Mouse (Mus musculus): ENCODE results near the gene Pygm. TPM values are rescaled to one million over a fixed set of nuclear protein-coding genes. Genes with fewer than 3 reads are reported as not detected.

The Pygm gene
- polyA plus RNA-seq, 1 experiment from 2014 or later, result 7.3 TPM

Small RNAs within 50 kb of the gene (microRNA-seq; reads per million reads assigned to microRNA genes)
- gene Mir6989, result 1.0 reads per million

Other genes starting within 250 kb of the Pygm start
- gene Batf2, start 243.4 kb upstream of the Pygm start, polyA plus RNA-seq (2015; fragmentation: Nextera tagmentation; extraction: Ambion mirVana), result 0.15 TPM in 1 of 2 replicates, not detected in the other
- 133 and 151 TPM in 2 replicates for gene Arl2, start 242.9 kb upstream of the Pygm start, polyA plus RNA-seq (2015; fragmentation: Nextera tagmentation; extraction: Ambion mirVana)
- gene Majin, start 200.0 kb upstream of the Pygm start, polyA plus RNA-seq (2015; fragmentation: Nextera tagmentation; extraction: Ambion mirVana), result not detected in 2 replicates
- not detected in 2 replicates for gene Gpha2, start 158.0 kb upstream of the Pygm start, polyA plus RNA-seq (2015; fragmentation: Nextera tagmentation; extraction: Ambion mirVana)
- 149 and 165 TPM in 2 replicates for gene Ppp2r5b, start 148.5 kb upstream of the Pygm start, polyA plus RNA-seq (2015; fragmentation: Nextera tagmentation; extraction: Ambion mirVana)
- 12.9 and 15.5 TPM in 2 replicates for gene Atg2a, start 142.7 kb upstream of the Pygm start, polyA plus RNA-seq (2015; fragmentation: Nextera tagmentation; extraction: Ambion mirVana)
- 99.6 and 103 TPM in 2 replicates for gene Ehd1, start 107.7 kb upstream of the Pygm start, polyA plus RNA-seq (2015; fragmentation: Nextera tagmentation; extraction: Ambion mirVana)
- gene Cdc42bpg, start 77.9 kb upstream of the Pygm start, polyA plus RNA-seq (2015; fragmentation: Nextera tagmentation; extraction: Ambion mirVana), result 0.34 and 0.35 TPM in 2 replicates
- gene Men1, start 49.4 kb upstream of the Pygm start, polyA plus RNA-seq (2015; fragmentation: Nextera tagmentation; extraction: Ambion mirVana), result 71.4 and 74.8 TPM in 2 replicates
- gene Map4k2, start 43.3 kb upstream of the Pygm start, polyA plus RNA-seq (2015; fragmentation: Nextera tagmentation; extraction: Ambion mirVana), result 19.0 and 20.1 TPM in 2 replicates
- 95.9 and 99.5 TPM in 2 replicates for gene Sf1, start 20.7 kb upstream of the Pygm start, polyA plus RNA-seq (2015; fragmentation: Nextera tagmentation; extraction: Ambion mirVana)
- gene Rasgrp2, start 14.9 kb downstream of the Pygm start, polyA plus RNA-seq (2015; fragmentation: Nextera tagmentation; extraction: Ambion mirVana), result 91.4 and 139 TPM in 2 replicates
- 30.4 and 37.5 TPM in 2 replicates for gene Nrxn2, start 34.3 kb downstream of the Pygm start, polyA plus RNA-seq (2015; fragmentation: Nextera tagmentation; extraction: Ambion mirVana)
- 0.11 TPM in 1 of 2 replicates, not detected in the other for gene Slc22a12, start 158.6 kb downstream of the Pygm start, polyA plus RNA-seq (2015; fragmentation: Nextera tagmentation; extraction: Ambion mirVana)

Measured in midbrain, embryonic 16.5 days (tissue).